In genomic region chr6:91182075-91182490, GRCm38 (mm10) we compare ENCODE assay signal across 8 mouse cellular contexts. TPM values are rescaled to one million over a fixed set of nuclear protein-coding genes. Genes with fewer than 3 reads are reported as not detected.
"Had no signal": no experiment of that assay in that cellular context is flagged by ENCODE, and none has a peak within 500 bp of the region (broad histone marks: within the 10 kb centered on the region; RNA-seq: fewer than 3 reads in every experiment).

No protein-coding gene starts in this region.

- H3K9me3 ChIP-seq: liver, embryonic 15.5 days; neural tube, embryonic 12.5 days had no signal

- H3K36me3 ChIP-seq: liver, embryonic 15.5 days; neural tube, embryonic 12.5 days had no signal

- H3K4me2 ChIP-seq: liver, embryonic 15.5 days; neural tube, embryonic 12.5 days had no signal

- ATAC-seq: lung, postnatal 0 days had no signal

- DNase-seq: midbrain, embryonic 14.5 days; right cerebral cortex, postnatal 14 days had no signal

- H3K9ac ChIP-seq: liver, embryonic 15.5 days; neural tube, embryonic 12.5 days had no signal

- H3K4me3 ChIP-seq: layer of hippocampus, adult 2 months; liver, embryonic 15.5 days; neural tube, embryonic 12.5 days had no signal

- H3K27me3 ChIP-seq: neural tube, embryonic 12.5 days had no signal

- H3K27ac ChIP-seq: layer of hippocampus, adult 2 months; liver, embryonic 15.5 days; neural tube, embryonic 12.5 days had no signal

RNA-seq across cellular contexts. Expression of gene Fbln2, which starts 30.2 kb away (rescaled TPM):
- total RNA-seq: megakaryocyte progenitor cell, adult 5-6 weeks; neutrophil, adult 5-6 weeks had no signal
